In the genomic region with DNA sequence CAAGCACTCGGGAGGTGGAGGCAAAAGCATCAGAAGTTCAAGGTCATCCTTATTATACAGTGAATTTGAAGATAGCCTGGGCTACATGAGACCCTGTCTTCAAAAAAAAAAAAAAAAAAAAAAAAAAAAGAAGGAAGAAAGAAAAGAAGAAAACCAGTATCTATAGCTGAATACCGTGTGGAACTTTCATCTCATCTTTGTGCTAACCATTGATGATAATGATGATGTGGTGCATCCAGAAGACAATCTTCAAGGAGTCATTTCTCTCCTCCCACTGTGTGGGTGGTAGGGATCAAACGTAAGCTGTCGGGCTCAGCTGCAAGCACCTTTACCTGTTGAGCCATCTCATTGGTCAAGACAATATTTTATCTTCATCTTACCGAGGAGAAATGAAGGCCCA, we compare ENCODE assay signal across 23 mouse cellular contexts. TPM values are rescaled to one million over a fixed set of nuclear protein-coding genes. Genes with fewer than 3 reads are reported as not detected.
DNase-seq lines count a peak whose midpoint lies in the region; ATAC-seq and TF ChIP-seq lines count a peak whose summit lies in the region.
"Had no signal": no experiment of that assay in that cellular context is flagged by ENCODE, and none has a peak within 500 bp of the region (broad histone marks: within the 10 kb centered on the region; RNA-seq: fewer than 3 reads in every experiment).

No protein-coding gene starts in this region.

- no peak for TF ChIP-seq POLR2A in MEL (IDR thresholded peaks at IDR 0.05; ENCODE audit: control insufficient read depth in 1 of 2, insufficient read depth in 1 of 2, low read depth in 1 of 2, low read length in 2 of 2, poor library complexity in 1 of 2)

- H3K27me3 ChIP-seq in liver, embryonic 13.5 days, result no peaks in the 10 kb centered on the region
- no peaks in the 10 kb centered on the region for H3K27me3 ChIP-seq in liver, postnatal 0 days (ENCODE audit: insufficient read depth, low read length)
- no peaks in the 10 kb centered on the region for H3K27me3 ChIP-seq in midbrain, embryonic 11.5 days (ENCODE audit: control insufficient read depth, insufficient read depth, low read length)
- H3K27me3 ChIP-seq in midbrain, embryonic 16.5 days (ENCODE audit: control insufficient read depth, insufficient read depth, low read depth, low read length), result no peaks in the 10 kb centered on the region
- no peaks in the 10 kb centered on the region for H3K27me3 ChIP-seq in MEL (ENCODE audit: control insufficient read depth in 1 of 2, insufficient read depth in 2 of 2, low read length in 2 of 2)
- H3K27me3 ChIP-seq in forebrain, embryonic 12.5 days, result no peaks in the 10 kb centered on the region
- H3K27me3 ChIP-seq: embryonic facial prominence, embryonic 13.5 days; embryonic facial prominence, embryonic 15.5 days; forebrain, embryonic 13.5 days; forebrain, embryonic 15.5 days had no signal

- H3K4me2 ChIP-seq in liver, embryonic 13.5 days, result no peak overlapping the region
- H3K4me2 ChIP-seq in liver, postnatal 0 days (ENCODE audit: low read depth, low read length), result no peak overlapping the region
- H3K4me2 ChIP-seq in midbrain, embryonic 11.5 days, result no peak overlapping the region
- no peak overlapping the region for H3K4me2 ChIP-seq in midbrain, embryonic 16.5 days (ENCODE audit: low read length)
- H3K4me2 ChIP-seq in forebrain, embryonic 12.5 days, result no peak overlapping the region
- H3K4me2 ChIP-seq: embryonic facial prominence, embryonic 13.5 days; embryonic facial prominence, embryonic 15.5 days; forebrain, embryonic 13.5 days; forebrain, embryonic 15.5 days had no signal

- no peak for ATAC-seq in liver, embryonic 13.5 days (ENCODE audit: low read depth)
- no peak for ATAC-seq in liver, postnatal 0 days
- no peak for ATAC-seq in midbrain, embryonic 11.5 days (ENCODE audit: low FRiP score)
- ATAC-seq in midbrain, embryonic 16.5 days, result no peak
- no peak for ATAC-seq in forebrain, embryonic 12.5 days (ENCODE audit: low FRiP score)
- ATAC-seq: forebrain, embryonic 13.5 days; forebrain, embryonic 15.5 days; forebrain, postnatal 0 days had no signal

- H3K79me2 ChIP-seq in MEL (ENCODE audit: control insufficient read depth, insufficient read depth, low read length, poor library complexity), result no peaks in the 10 kb centered on the region

- TF ChIP-seq EP300 in liver, postnatal 0 days (IDR thresholded peaks at IDR 0.05; ENCODE audit: low read depth), result no peak
- no peak for TF ChIP-seq EP300 in MEL (IDR thresholded peaks at IDR 0.05; ENCODE audit: low read depth in 1 of 2, low read length in 2 of 2)

- no peak for TF ChIP-seq CTCF in liver, postnatal 0 days (IDR thresholded peaks at IDR 0.05; ENCODE audit: low read depth)
- TF ChIP-seq CTCF in MEL (IDR thresholded peaks at IDR 0.05 in 2 of 3, conservative IDR thresholded peaks at IDR 0.05 in 1 of 3; ENCODE audit: control insufficient read depth in 1 of 3, insufficient read depth in 1 of 3, low read depth in 2 of 3, low read length in 3 of 3, poor library complexity in 1 of 3, severe bottlenecking in 1 of 3), result no peak

- no peak overlapping the region for H3K9ac ChIP-seq in liver, embryonic 13.5 days
- H3K9ac ChIP-seq in liver, postnatal 0 days (replicated peaks), result no peak overlapping the region
- no peak overlapping the region for H3K9ac ChIP-seq in midbrain, embryonic 11.5 days (ENCODE audit: low read length)
- no peak overlapping the region for H3K9ac ChIP-seq in midbrain, embryonic 16.5 days (ENCODE audit: low read depth, low read length)
- no peak overlapping the region for H3K9ac ChIP-seq in MEL (ENCODE audit: control insufficient read depth, low read depth, low read length, poor library complexity, severe bottlenecking)
- no peak overlapping the region for H3K9ac ChIP-seq in forebrain, embryonic 12.5 days
- H3K9ac ChIP-seq: embryonic facial prominence, embryonic 13.5 days; embryonic facial prominence, embryonic 15.5 days; forebrain, embryonic 13.5 days; forebrain, embryonic 15.5 days; forebrain, postnatal 0 days had no signal

- 0 out of 2 replicates have a peak, but pooled peaks cover 4% of the 10 kb centered on the region for H3K9me3 ChIP-seq in liver, embryonic 13.5 days (replicated peaks)
- no peaks in the 10 kb centered on the region for H3K9me3 ChIP-seq in liver, postnatal 0 days (ENCODE audit: low read length)
- H3K9me3 ChIP-seq in midbrain, embryonic 11.5 days (ENCODE audit: control insufficient read depth, low read length), result no peaks in the 10 kb centered on the region
- no peaks in the 10 kb centered on the region for H3K9me3 ChIP-seq in midbrain, embryonic 16.5 days (replicated peaks; ENCODE audit: control insufficient read depth, low read length, poor library complexity, severe bottlenecking)
- H3K9me3 ChIP-seq in MEL (replicated peaks; ENCODE audit: insufficient read depth, low read length), result no peaks in the 10 kb centered on the region
- no peaks in the 10 kb centered on the region for H3K9me3 ChIP-seq in forebrain, embryonic 12.5 days
- H3K9me3 ChIP-seq: embryonic facial prominence, embryonic 13.5 days; embryonic facial prominence, embryonic 15.5 days; forebrain, embryonic 10.5 days; forebrain, embryonic 13.5 days; forebrain, embryonic 15.5 days had no signal

- H3K36me3 ChIP-seq in liver, embryonic 13.5 days, result peaks cover 32% of the 10 kb centered on the region
- H3K36me3 ChIP-seq in liver, postnatal 0 days (replicated peaks; ENCODE audit: insufficient read depth, low read length), result peaks cover 26% of the 10 kb centered on the region; the same call in 1 of the 2 replicates
- H3K36me3 ChIP-seq in midbrain, embryonic 11.5 days (ENCODE audit: control insufficient read depth, insufficient read depth, low read length), result no peaks in the 10 kb centered on the region
- H3K36me3 ChIP-seq in midbrain, embryonic 16.5 days (ENCODE audit: control insufficient read depth, insufficient read depth, low read length), result no peaks in the 10 kb centered on the region
- no peaks in the 10 kb centered on the region; a peak in 1 of 4 replicates for H3K36me3 ChIP-seq in MEL (ENCODE audit: control insufficient read depth in 1 of 2, insufficient read depth in 2 of 2, low read length in 2 of 2)
- no peaks in the 10 kb centered on the region for H3K36me3 ChIP-seq in forebrain, embryonic 12.5 days (replicated peaks)
- H3K36me3 ChIP-seq: forebrain, embryonic 10.5 days; forebrain, embryonic 15.5 days had no signal

- H3K4me1 ChIP-seq in liver, embryonic 13.5 days (replicated peaks), result peaks cover 56% of the 10 kb centered on the region
- peaks cover 30% of the 10 kb centered on the region for H3K4me1 ChIP-seq in liver, postnatal 0 days (ENCODE audit: insufficient read depth)
- H3K4me1 ChIP-seq in midbrain, embryonic 11.5 days (ENCODE audit: control insufficient read depth, insufficient read depth, low read length), result no peaks in the 10 kb centered on the region
- no peaks in the 10 kb centered on the region for H3K4me1 ChIP-seq in midbrain, embryonic 16.5 days (ENCODE audit: control insufficient read depth, insufficient read depth, low read length)
- no peaks in the 10 kb centered on the region for H3K4me1 ChIP-seq in MEL (ENCODE audit: control insufficient read depth in 1 of 2, insufficient read depth in 2 of 2, low read length in 2 of 2)
- no peaks in the 10 kb centered on the region for H3K4me1 ChIP-seq in forebrain, embryonic 12.5 days
- H3K4me1 ChIP-seq: embryonic facial prominence, embryonic 13.5 days; embryonic facial prominence, embryonic 15.5 days; forebrain, embryonic 10.5 days; forebrain, embryonic 13.5 days; forebrain, embryonic 15.5 days had no signal

- WGBS in liver, embryonic 13.5 days (ENCODE audit: insufficient replicate concordance), result 81% methylated on average over 5 of the region's 5 CpGs
- WGBS in liver, postnatal 0 days (ENCODE audit: insufficient replicate concordance), result 76% methylated on average over 5 of the region's 5 CpGs
- 91% methylated on average over 5 of the region's 5 CpGs for WGBS in midbrain, embryonic 11.5 days
- 97% methylated on average over 5 of the region's 5 CpGs for WGBS in midbrain, embryonic 16.5 days
- WGBS in forebrain, embryonic 12.5 days, result 92% methylated on average over 5 of the region's 5 CpGs

- no peak for TF ChIP-seq RAD21 in MEL (IDR thresholded peaks at IDR 0.05; ENCODE audit: low read depth, low read length)

- H3K4me3 ChIP-seq in liver, embryonic 13.5 days (replicated peaks), result no peak overlapping the region
- no peak overlapping the region for H3K4me3 ChIP-seq in liver, postnatal 0 days (ENCODE audit: low read depth, low read length)
- H3K4me3 ChIP-seq in midbrain, embryonic 11.5 days (ENCODE audit: low read depth, low read length), result no peak overlapping the region
- H3K4me3 ChIP-seq in midbrain, embryonic 16.5 days (ENCODE audit: low read depth, low read length), result no peak overlapping the region
- no peak overlapping the region for H3K4me3 ChIP-seq in MEL (ENCODE audit: control insufficient read depth in 1 of 2, insufficient read depth in 1 of 2, low read depth in 2 of 2, low read length in 2 of 2)
- H3K4me3 ChIP-seq in forebrain, embryonic 12.5 days (replicated peaks), result no peak overlapping the region
- H3K4me3 ChIP-seq: embryonic facial prominence, embryonic 13.5 days; embryonic facial prominence, embryonic 15.5 days; erythroblast, embryonic 14.5 days; forebrain, embryonic 10.5 days; forebrain, embryonic 13.5 days; forebrain, embryonic 15.5 days had no signal

- H3K27ac ChIP-seq in liver, embryonic 13.5 days, result 0 out of 2 replicates have a peak overlapping the region, but pooled peaks have one; percentile 72
- H3K27ac ChIP-seq in liver, postnatal 0 days (ENCODE audit: low read depth), result no peak overlapping the region
- no peak overlapping the region for H3K27ac ChIP-seq in midbrain, embryonic 11.5 days (ENCODE audit: low read depth, low read length)
- no peak overlapping the region for H3K27ac ChIP-seq in midbrain, embryonic 16.5 days (ENCODE audit: low read length)
- H3K27ac ChIP-seq in MEL (ENCODE audit: control insufficient read depth, low read depth, low read length), result no peak overlapping the region
- no peak overlapping the region for H3K27ac ChIP-seq in forebrain, embryonic 12.5 days
- H3K27ac ChIP-seq: embryonic facial prominence, embryonic 13.5 days; embryonic facial prominence, embryonic 15.5 days; forebrain, embryonic 10.5 days; forebrain, embryonic 13.5 days; forebrain, embryonic 15.5 days had no signal

- DNase-seq in liver, embryonic 13.5 days, result no peak
- DNase-seq in liver, postnatal 0 days, result no peak
- peak; percentile 64 for DNase-seq in midbrain, embryonic 11.5 days (ENCODE audit: low spot score, missing footprints)
- DNase-seq in MEL (ENCODE audit: low read depth, low spot score), result no peak
- DNase-seq: adrenal gland, adult 2 months; adrenal gland, postnatal 10 days; adrenal gland, postnatal 25 days; cerebellum, adult 11 months; cerebellum, adult 18-20 months; cerebellum, adult 8-10 months; cerebellum, adult 9-11 months; cerebellum, postnatal 14 days; cerebellum, postnatal 36 days; embryo, embryonic 11 days; forebrain, postnatal 0 days had no signal

RNA-seq across cellular contexts. Expression of gene Stat3, which starts 21.3 kb away (rescaled TPM):
- polyA plus RNA-seq in liver, embryonic 13.5 days (2015; fragmentation: Nextera tagmentation; extraction: Ambion mirVana), result 28.5 and 32.8 TPM in 2 replicates
- 44.9 and 53.7 TPM in 2 replicates for polyA plus RNA-seq in liver, postnatal 0 days (2015; fragmentation: Nextera tagmentation; extraction: Ambion mirVana)
- polyA plus RNA-seq in midbrain, embryonic 11.5 days (2014; fragmentation: Nextera tagmentation; extraction: Ambion mirVana), result 22.8 and 24.0 TPM in 2 replicates
- polyA plus RNA-seq in midbrain, embryonic 16.5 days (2015; fragmentation: Nextera tagmentation; extraction: Ambion mirVana), result 37.3 and 39.0 TPM in 2 replicates
- 25.7 and 31.1 TPM in 2 replicates for total RNA-seq in MEL (2012; rRNA removed)
- polyA plus RNA-seq in MEL (2012; ENCODE audit: insufficient read depth in 1 of 2, insufficient read length in 2 of 2, low read depth in 1 of 2, low replicate concordance in 2 of 2, missing spikeins in 1 of 2), result 100 to 1,000 TPM in 1 of 2 experiments, 10 to 100 TPM in 1; 64.7 to 249 TPM
- 30.8 and 34.1 TPM in 2 replicates for polyA plus RNA-seq in forebrain, embryonic 12.5 days (2016; fragmentation: Nextera tagmentation; extraction: Ambion mirVana)

RNA-seq across cellular contexts. Expression of gene Cavin1, which starts 52.7 kb away (rescaled TPM):
- 25.5 and 26.6 TPM in 2 replicates for polyA plus RNA-seq in liver, embryonic 13.5 days (2015; fragmentation: Nextera tagmentation; extraction: Ambion mirVana)
- polyA plus RNA-seq in liver, postnatal 0 days (2015; fragmentation: Nextera tagmentation; extraction: Ambion mirVana), result 27.5 and 28.5 TPM in 2 replicates
- 12.5 and 14.8 TPM in 2 replicates for polyA plus RNA-seq in midbrain, embryonic 11.5 days (2014; fragmentation: Nextera tagmentation; extraction: Ambion mirVana)
- polyA plus RNA-seq in midbrain, embryonic 16.5 days (2015; fragmentation: Nextera tagmentation; extraction: Ambion mirVana), result 40.0 TPM in 2 replicates
- total RNA-seq in MEL (2012; rRNA removed), result 2.9 and 3.4 TPM in 2 replicates
- 1 to 10 TPM in 1 of 2 experiments, not detected in 1; 9.0 TPM for polyA plus RNA-seq in MEL (2012; ENCODE audit: insufficient read depth in 1 of 2, insufficient read length in 2 of 2, low read depth in 1 of 2, low replicate concordance in 2 of 2, missing spikeins in 1 of 2)
- polyA plus RNA-seq in forebrain, embryonic 12.5 days (2016; fragmentation: Nextera tagmentation; extraction: Ambion mirVana), result 29.9 and 35.6 TPM in 2 replicates

RNA-seq across cellular contexts. Expression of gene Stat5a, which starts 58.9 kb away (rescaled TPM):
- polyA plus RNA-seq in liver, embryonic 13.5 days (2015; fragmentation: Nextera tagmentation; extraction: Ambion mirVana), result 11.1 and 14.6 TPM in 2 replicates
- polyA plus RNA-seq in liver, postnatal 0 days (2015; fragmentation: Nextera tagmentation; extraction: Ambion mirVana), result 4.7 and 6.0 TPM in 2 replicates
- polyA plus RNA-seq in midbrain, embryonic 11.5 days (2014; fragmentation: Nextera tagmentation; extraction: Ambion mirVana), result 0.97 and 1.4 TPM in 2 replicates
- polyA plus RNA-seq in midbrain, embryonic 16.5 days (2015; fragmentation: Nextera tagmentation; extraction: Ambion mirVana), result 2.1 and 3.2 TPM in 2 replicates
- 54.2 and 59.0 TPM in 2 replicates for total RNA-seq in MEL (2012; rRNA removed)
- polyA plus RNA-seq in MEL (2012; ENCODE audit: insufficient read depth in 1 of 2, insufficient read length in 2 of 2, low read depth in 1 of 2, low replicate concordance in 2 of 2, missing spikeins in 1 of 2), result 10 to 100 TPM in 1 of 2 experiments, not detected in 1; 86.8 TPM
- polyA plus RNA-seq in forebrain, embryonic 12.5 days (2016; fragmentation: Nextera tagmentation; extraction: Ambion mirVana), result 1.2 and 1.8 TPM in 2 replicates
